Mouse (Mus musculus) heart, embryonic 11.5 days (tissue): ENCODE data around the gene Col27a1. TPM values are rescaled to one million over a fixed set of nuclear protein-coding genes. Genes with fewer than 3 reads are reported as not detected.

ENCODE experiments used
- ATAC-seq: fragments of 200-750 bp; cut with Nextera tagmentation; replicated peaks from 2 replicates; pipeline ENCODE4 v1.8.0; 2017; ENCODE audit warnings: moderate library complexity; ENCODE audit not compliant: insufficient number of reproducible peaks, low FRiP score, low TSS enrichment
- H3K27ac ChIP-seq: fragments of 300-500 bp; sonication (generic); 2 replicates; pipeline ENCODE4 v1.5.1; 2014; ENCODE audit warnings: mild to moderate bottlenecking, low read depth, low read length
- H3K27me3 ChIP-seq: fragments of 300-500 bp; sonication (generic); 2 replicates; pipeline ENCODE4 v1.6.1; 2014; ENCODE audit warnings: mild to moderate bottlenecking, low read length, mixed read lengths; ENCODE audit not compliant: control insufficient read depth, insufficient read depth
- H3K36me3 ChIP-seq: fragments of 300-500 bp; sonication (generic); 2 replicates; pipeline ENCODE4 v1.6.1; 2014; ENCODE audit warnings: mild to moderate bottlenecking, low read length, moderate library complexity, mixed read lengths; ENCODE audit not compliant: control insufficient read depth, insufficient read depth
- H3K4me1 ChIP-seq: fragments of 300-500 bp; sonication (generic); 2 replicates; pipeline ENCODE4 v1.6.1; 2014; ENCODE audit warnings: low read length; ENCODE audit not compliant: control insufficient read depth, insufficient read depth
- H3K4me2 ChIP-seq: fragments of 300-500 bp; sonication (generic); 2 replicates; pipeline ENCODE4 v1.6.1; 2014; ENCODE audit warnings: mild to moderate bottlenecking, moderate library complexity
- H3K4me3 ChIP-seq: fragments of 300-500 bp; sonication (generic); 2 replicates; pipeline ENCODE4 v1.5.1; 2014; ENCODE audit warnings: low read depth, low read length
- H3K9ac ChIP-seq: fragments of 300-500 bp; sonication (generic); 2 replicates; pipeline ENCODE4 v1.6.1; 2014; ENCODE audit warnings: mild to moderate bottlenecking, low read depth, low read length, moderate library complexity
- H3K9me3 ChIP-seq: fragments of 300-500 bp; sonication (generic); replicated peaks from 2 replicates; pipeline ENCODE4 v1.6.1; 2016; ENCODE audit warnings: low read length; ENCODE audit not compliant: control insufficient read depth
- WGBS: fragments of 180-500 bp; shearing (Covaris S2); extraction: QIAGEN DNeasy Blood & Tissue Kit; methylation state at CpG from one replicate; pipeline ENCODE4 v1.1.7; 2014; ENCODE audit not compliant: insufficient replicate concordance; 5-methylcytosine and 5-hydroxymethylcytosine counted together
- polyA plus RNA-seq: library from polyadenylated mRNA; unstranded; fragments of >200 nt; fragmentation: Nextera tagmentation; extraction: Ambion mirVana; gene quantifications from 2 replicates; pipeline ENCODE4 v1.2.1, GENCODE M21; 2014

The Col27a1 gene
- polyA plus RNA-seq, 1 experiment from 2014 or later, result 3.4 TPM

DNA sequence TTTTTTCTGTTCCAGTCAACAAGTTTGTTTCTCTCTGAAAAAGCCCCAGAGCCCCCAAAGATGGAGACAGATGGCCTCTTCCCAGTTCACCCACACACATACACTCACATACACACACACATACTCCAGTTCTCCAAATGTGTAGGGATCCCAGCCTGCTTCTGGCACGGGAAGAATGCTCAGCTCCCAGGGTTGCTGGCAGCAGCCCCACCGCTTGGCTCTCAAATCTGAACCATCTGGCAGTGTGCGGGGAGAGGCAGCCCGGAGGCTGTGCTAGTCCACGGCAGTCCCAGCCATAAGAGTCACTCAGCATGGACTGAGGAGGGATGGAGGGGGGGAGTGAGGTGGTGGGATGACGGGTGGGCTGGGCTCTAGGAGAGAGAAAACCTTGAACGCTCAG is 77.3 kb downstream of the Col27a1 start:
- H3K27me3 ChIP-seq, result no peaks in the 10 kb centered on the region
- no peaks in the 10 kb centered on the region for H3K9me3 ChIP-seq
- no peak overlapping the region for H3K4me3 ChIP-seq
- no peak overlapping the region for H3K4me2 ChIP-seq
- WGBS, result 44% methylated on average over 7 of the region's 7 CpGs
- peaks cover 4% of the 10 kb centered on the region; the same call in 1 of the 2 replicates for H3K4me1 ChIP-seq
- no peaks in the 10 kb centered on the region for H3K36me3 ChIP-seq
- H3K27ac ChIP-seq, result no peak overlapping the region
- ATAC-seq, result no peak
- no peak overlapping the region for H3K9ac ChIP-seq

DNA sequence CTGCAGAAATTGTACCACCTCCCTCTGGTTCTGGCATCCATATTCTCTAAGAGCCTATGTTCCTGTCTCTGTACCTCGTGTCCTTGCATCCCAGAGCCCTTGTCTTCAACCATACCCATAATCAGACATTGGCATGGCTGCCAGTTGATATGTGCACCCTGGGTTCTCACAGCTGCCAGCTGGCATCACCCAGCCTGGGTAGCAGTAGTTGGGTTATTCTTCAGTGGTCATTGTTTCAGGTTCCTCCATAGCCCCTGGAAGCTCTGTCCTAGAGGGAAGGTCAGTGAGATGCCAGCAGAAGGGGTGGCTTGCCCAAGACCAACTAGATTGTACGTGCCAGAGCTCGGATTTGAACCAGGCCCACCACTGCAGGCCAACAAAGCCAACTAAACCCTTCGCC is 77.9 kb downstream of the Col27a1 start:
- Histone ChIP-seq H3K4me3 (no peak overlapping the region), H3K27ac (no peak overlapping the region), H3K9ac (no peak overlapping the region), H3K4me1 (peaks cover 4% of the 10 kb centered on the region; the same call in 1 of the 2 replicates), H3K9me3 (no peaks in the 10 kb centered on the region), H3K4me2 (no peak overlapping the region), H3K36me3 (no peaks in the 10 kb centered on the region), H3K27me3 (no peaks in the 10 kb centered on the region)
- 90% methylated on average over 4 of the region's 4 CpGs for WGBS
- ATAC-seq, result no peak

GRCm38 (mm10) chr4:63295641-63296040 is 81.8 kb downstream of the Col27a1 start:
- Histone ChIP-seq H3K4me1 (peaks cover 4% of the 10 kb centered on the region; the same call in 1 of the 2 replicates), H3K9me3 (no peaks in the 10 kb centered on the region), H3K9ac (no peak overlapping the region), H3K4me2 (no peak overlapping the region), H3K27ac (no peak overlapping the region), H3K4me3 (no peak overlapping the region), H3K36me3 (no peaks in the 10 kb centered on the region), H3K27me3 (no peaks in the 10 kb centered on the region)
- WGBS, result 73% methylated on average over 1 of the region's 1 CpGs
- ATAC-seq, result no peak

DNA sequence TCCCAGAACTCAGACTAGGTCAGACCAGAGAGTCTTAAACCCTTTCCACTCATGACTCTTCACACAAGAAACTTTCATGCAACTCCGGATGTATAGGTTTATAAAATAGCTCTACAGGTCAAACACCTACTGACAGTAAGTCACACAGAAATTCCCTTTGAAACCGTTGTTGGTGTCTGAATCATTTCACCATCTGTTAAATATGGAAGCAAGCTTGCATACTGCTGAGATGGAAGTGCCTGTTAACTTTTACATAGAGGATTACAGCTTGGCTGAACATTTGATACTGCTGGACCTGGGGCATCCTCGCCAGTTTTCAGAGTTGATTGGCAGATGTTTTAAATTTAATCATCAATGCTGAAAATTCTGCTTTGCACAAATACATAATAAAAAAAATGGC is 82.5 kb downstream of the Col27a1 start:
- Histone ChIP-seq H3K4me3 (no peak overlapping the region), H3K9me3 (no peaks in the 10 kb centered on the region), H3K4me2 (no peak overlapping the region), H3K27me3 (no peaks in the 10 kb centered on the region), H3K4me1 (peaks cover 4% of the 10 kb centered on the region; the same call in 1 of the 2 replicates), H3K36me3 (no peaks in the 10 kb centered on the region), H3K9ac (no peak overlapping the region), H3K27ac (no peak overlapping the region)
- WGBS, result 67% methylated on average over 3 of the region's 3 CpGs
- ATAC-seq, result no peak

DNA sequence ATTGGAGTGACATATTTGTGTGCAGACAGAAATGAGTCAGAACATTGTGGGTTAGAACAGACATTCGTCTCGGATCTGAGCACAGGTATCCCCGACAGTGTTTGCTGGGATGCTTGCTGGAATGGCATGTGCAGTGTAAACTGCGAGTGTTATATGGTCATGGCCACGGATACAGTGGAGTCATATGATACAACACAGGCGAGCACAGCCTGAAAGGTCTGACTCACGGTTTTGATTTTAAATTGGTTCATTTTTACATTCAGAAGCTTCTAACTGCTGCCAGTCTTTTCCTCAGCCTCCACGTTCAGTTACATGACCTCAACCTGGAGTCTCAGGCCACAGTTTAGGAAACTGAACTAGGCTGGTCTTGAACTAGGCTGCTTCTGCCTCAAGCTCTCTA is 83.1 kb downstream of the Col27a1 start:
- Histone ChIP-seq H3K4me3 (no peak overlapping the region), H3K27me3 (no peaks in the 10 kb centered on the region), H3K36me3 (no peaks in the 10 kb centered on the region), H3K4me2 (no peak overlapping the region), H3K4me1 (peaks cover 4% of the 10 kb centered on the region; the same call in 1 of the 2 replicates), H3K27ac (no peak overlapping the region), H3K9me3 (no peaks in the 10 kb centered on the region), H3K9ac (no peak overlapping the region)
- ATAC-seq, result no peak
- WGBS, result 79% methylated on average over 8 of the region's 8 CpGs

- 79% methylated on average over 8 of the region's 8 CpGs for WGBS
- H3K36me3 ChIP-seq, result no peaks in the 10 kb centered on the region
- peaks cover 4% of the 10 kb centered on the region; the same call in 1 of the 2 replicates for H3K4me1 ChIP-seq
- ATAC-seq, result no peak
- H3K27ac ChIP-seq, result no peak overlapping the region
- no peak overlapping the region for H3K9ac ChIP-seq
- no peaks in the 10 kb centered on the region for H3K9me3 ChIP-seq
- H3K27me3 ChIP-seq, result no peaks in the 10 kb centered on the region
- H3K4me2 ChIP-seq, result no peak overlapping the region
- H3K4me3 ChIP-seq, result no peak overlapping the region
These were observed 84.4 kb downstream of the Col27a1 start for GRCm38 (mm10) chr4:63298191-63298590.

DNA sequence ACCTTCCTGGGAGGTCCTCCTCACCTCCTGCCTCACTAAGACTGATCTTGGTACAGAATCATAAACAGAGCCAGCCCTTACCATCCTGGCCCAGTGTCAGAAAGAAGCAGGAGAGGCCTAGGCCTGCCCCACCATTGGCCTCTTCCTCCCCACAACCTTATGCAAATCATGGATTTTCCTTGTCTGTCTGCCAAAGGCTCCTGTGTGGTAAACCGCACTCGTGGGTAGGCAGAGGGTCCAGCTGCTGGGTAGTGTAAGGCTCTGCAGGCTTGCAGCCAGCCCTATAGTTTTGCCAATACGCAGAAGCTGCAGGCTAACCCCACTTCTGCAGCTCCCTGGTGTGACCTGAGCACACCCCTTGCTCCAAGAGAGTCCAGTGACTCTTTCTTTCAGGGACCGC is 88.8 kb downstream of the Col27a1 start:
- 60% methylated on average over 4 of the region's 4 CpGs for WGBS

DNA sequence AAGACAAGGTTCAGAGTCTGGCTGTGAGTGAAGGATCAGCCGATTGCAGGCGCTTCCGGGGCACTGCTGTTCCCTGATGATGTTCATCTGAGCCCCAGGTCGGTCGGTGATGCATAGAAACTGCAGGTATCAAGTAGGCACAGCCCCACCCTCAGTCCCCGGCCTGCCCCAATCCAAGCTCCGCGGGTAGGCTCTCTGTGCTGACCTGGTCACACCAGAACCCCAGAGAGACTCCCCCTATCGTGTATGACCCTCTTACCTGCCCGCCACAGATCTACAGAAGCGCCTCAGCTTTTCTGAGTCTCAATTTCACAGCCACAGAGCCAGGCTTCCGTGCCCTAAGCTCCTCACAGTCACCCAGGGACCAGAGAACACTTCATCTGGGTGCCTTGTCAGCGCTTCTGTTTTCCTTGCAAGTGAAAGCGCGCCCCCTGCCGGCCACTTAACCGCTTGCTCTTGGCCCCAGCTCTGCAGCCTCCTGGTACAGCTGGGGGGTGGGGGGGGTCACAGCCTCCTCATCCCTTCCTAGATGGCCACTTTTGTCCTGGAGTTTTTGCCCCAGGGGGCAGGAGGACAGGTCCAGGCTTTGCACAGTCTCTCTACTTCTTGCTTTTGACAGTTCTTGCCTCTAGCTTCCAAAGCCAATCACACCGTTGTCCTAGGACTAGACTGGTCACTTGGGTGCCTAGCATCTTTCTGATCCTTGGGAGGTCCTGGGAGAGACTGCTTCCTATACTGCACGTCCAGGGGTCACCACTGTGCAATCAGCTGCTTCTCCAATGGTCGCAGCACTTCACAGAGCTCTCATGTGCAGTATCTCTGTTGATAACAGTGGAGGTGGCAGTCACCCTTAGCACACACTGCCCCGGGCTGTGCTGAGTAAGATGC is 93.6 kb downstream of the Col27a1 start:
- Histone ChIP-seq H3K9me3 (no peaks in the 10 kb centered on the region), H3K4me1 (peaks cover 13% of the 10 kb centered on the region), H3K4me3 (no peak overlapping the region), H3K9ac (no peak overlapping the region), H3K4me2 (0 out of 2 replicates have a peak overlapping the region, but pooled peaks have one; percentile 9), H3K27ac (no peak overlapping the region), H3K27me3 (no peaks in the 10 kb centered on the region; the same call in 1 of the 2 replicates), H3K36me3 (no peaks in the 10 kb centered on the region)
- 25% methylated on average over 21 of the region's 21 CpGs for WGBS
- peak; percentile 56 for ATAC-seq

More for the DNA sequence above, 88.8 kb downstream of the Col27a1 start:
- Histone ChIP-seq H3K4me2 (no peak overlapping the region), H3K4me1 (no peaks in the 10 kb centered on the region), H3K27ac (no peak overlapping the region), H3K9ac (peak overlapping the region; percentile 28; the same call in 1 of the 2 replicates), H3K27me3 (no peaks in the 10 kb centered on the region), H3K36me3 (no peaks in the 10 kb centered on the region), H3K9me3 (no peaks in the 10 kb centered on the region), H3K4me3 (no peak overlapping the region)
- no peak for ATAC-seq
